Comparison of ENCODE assay signal across 8 mouse cellular contexts in genomic region chr1:160547934-160548876, GRCm38 (mm10).
A peak's percentile ranks its signal among the peaks of the same experiment; 100 is the strongest.
DNase-seq lines count a peak whose midpoint lies in the region; ATAC-seq lines count a peak whose summit lies in the region.

No protein-coding gene starts in this region.

- peak; percentile 22 for DNase-seq in cerebellum, adult 9-10 months
- no peak for DNase-seq in cerebellum, postnatal 14 days
- peak; percentile 33 for DNase-seq in ZHBTc4 (ENCODE audit: low read depth, low spot score)
- peak; percentile 39 for DNase-seq in forelimb bud, embryonic 11.5 days (ENCODE audit: low read depth, low spot score)
- no peak for DNase-seq in adrenal gland, adult 2 months
- DNase-seq in kidney, postnatal 25 days: no peak
- no peak for DNase-seq in adrenal gland, postnatal 36 days

- 0 out of 2 replicates have a peak, but pooled peaks have one; percentile 18 for ATAC-seq in megakaryocyte, adult 5-6 weeks (ENCODE audit: poor library complexity, severe bottlenecking)

Comparison
In these comparisons a context has a peak if more than half of its experiments do, and no peak if none do; other contexts are left out.
1. DNase-seq: peak in cerebellum, adult 9-10 months (single experiment), ZHBTc4 (single experiment) and forelimb bud, embryonic 11.5 days (single experiment); none in cerebellum, postnatal 14 days (0 of 2), adrenal gland, adult 2 months (single experiment), kidney, postnatal 25 days (0 of 2) and adrenal gland, postnatal 36 days (0 of 2).